17 mouse cellular contexts compared by ENCODE assay signal in the genomic region with DNA sequence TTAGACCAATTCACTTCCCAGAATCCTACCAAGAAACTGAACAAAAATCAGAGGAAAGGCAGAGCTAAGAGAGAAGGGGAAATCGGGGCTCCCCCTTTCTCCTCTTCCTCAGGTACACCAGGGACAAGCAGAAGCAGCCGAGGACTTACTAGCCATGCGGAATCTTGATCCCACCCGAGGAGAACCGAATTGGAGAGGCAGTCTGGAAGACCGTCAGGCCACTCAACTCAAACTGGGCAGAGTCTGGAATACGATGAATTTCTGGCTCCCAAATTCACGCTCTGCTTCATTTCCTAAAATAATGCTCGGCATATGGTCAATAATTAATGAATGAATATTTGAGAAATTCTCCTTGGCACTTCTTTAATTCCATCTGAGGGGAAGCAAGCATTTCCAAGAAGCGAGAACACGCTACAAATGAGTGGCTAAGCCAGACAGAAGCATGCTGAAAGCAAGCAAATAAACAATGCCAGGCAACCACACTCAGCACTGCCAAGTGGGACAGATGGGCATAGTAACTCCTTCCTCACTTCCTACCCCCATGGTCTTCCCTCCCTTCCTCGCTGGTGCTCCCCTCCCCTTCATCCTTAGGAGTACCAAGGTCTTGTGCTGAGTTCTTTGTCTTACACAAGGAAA. TPM values are rescaled to one million over a fixed set of nuclear protein-coding genes. Genes with fewer than 3 reads are reported as not detected.
DNase-seq lines count a peak whose midpoint lies in the region; ATAC-seq and TF ChIP-seq lines count a peak whose summit lies in the region.
"Had no signal": no experiment of that assay in that cellular context is flagged by ENCODE, and none has a peak within 500 bp of the region (broad histone marks: within the 10 kb centered on the region; RNA-seq: fewer than 3 reads in every experiment).

No protein-coding gene starts in this region.

- H3K4me1 ChIP-seq in forebrain, embryonic 14.5 days (ENCODE audit: control insufficient read depth, insufficient read depth, low read length): no peaks in the 10 kb centered on the region
- H3K4me1 ChIP-seq in forebrain, embryonic 10.5 days: peaks cover 19% of the 10 kb centered on the region
- H3K4me1 ChIP-seq in cerebellum, adult 2 months (ENCODE audit: control insufficient read depth, insufficient read depth, low read length): peaks cover 4% of the 10 kb centered on the region; the same call in 1 of the 2 replicates
- H3K4me1 ChIP-seq in forebrain, postnatal 0 days (ENCODE audit: insufficient read depth): no peaks in the 10 kb centered on the region

- TF ChIP-seq POLR2A in cerebellum, adult 2 months (IDR thresholded peaks at IDR 0.05; ENCODE audit: borderline replicate concordance, insufficient read depth, low read length): no peak

- H3K36me3 ChIP-seq in forebrain, embryonic 14.5 days (ENCODE audit: control insufficient read depth, insufficient read depth, low read length): no peaks in the 10 kb centered on the region
- H3K36me3 ChIP-seq in forebrain, embryonic 10.5 days (replicated peaks): no peaks in the 10 kb centered on the region
- H3K36me3 ChIP-seq in forebrain, postnatal 0 days (ENCODE audit: insufficient read depth): no peaks in the 10 kb centered on the region
- H3K36me3 ChIP-seq: embryonic facial prominence, embryonic 15.5 days; heart, embryonic 12.5 days; kidney, embryonic 15.5 days; limb, embryonic 10.5 days; liver, embryonic 13.5 days; midbrain, embryonic 10.5 days had no signal

- no peak overlapping the region for H3K27ac ChIP-seq in forebrain, embryonic 14.5 days (ENCODE audit: low read depth, low read length)
- H3K27ac ChIP-seq in forebrain, embryonic 10.5 days: no peak overlapping the region
- H3K27ac ChIP-seq in cerebellum, adult 2 months (ENCODE audit: insufficient read depth, low read length): no peak overlapping the region
- H3K27ac ChIP-seq in forebrain, postnatal 0 days (ENCODE audit: low read depth, low read length): no peak overlapping the region
- H3K27ac ChIP-seq: embryonic facial prominence, embryonic 15.5 days; kidney, embryonic 15.5 days; limb, embryonic 10.5 days; liver, embryonic 13.5 days; midbrain, embryonic 10.5 days had no signal

- peak; percentile 11; the same call in 1 of the 2 replicates for ATAC-seq in forebrain, embryonic 14.5 days
- no peak for ATAC-seq in forebrain, postnatal 0 days

- peak; percentile 66 for DNase-seq in forebrain, embryonic 14.5 days (ENCODE audit: low spot score)
- DNase-seq in forebrain, embryonic 10.5 days (ENCODE audit: extremely low spot score, low spot score): no peak
- peak; percentile 17 for DNase-seq in Muller cell, postnatal 12 days (ENCODE audit: inconsistent ontology term)
- DNase-seq in cerebellum, adult 2 months: peak; percentile 71 to 86
- DNase-seq in forebrain, postnatal 0 days: peak; percentile 68
- no peak for DNase-seq in gastrocnemius, adult 18-20 months (ENCODE audit: low spot score)
- DNase-seq in lung, adult 18-20 months: no peak
- DNase-seq: heart, postnatal 4 days; liver, embryonic 13.5 days; thymus, postnatal 25 days had no signal

- H3K4me2 ChIP-seq in forebrain, embryonic 14.5 days (ENCODE audit: low read length): no peak overlapping the region
- no peak overlapping the region for H3K4me2 ChIP-seq in forebrain, postnatal 0 days (ENCODE audit: low read depth)
- H3K4me2 ChIP-seq: embryonic facial prominence, embryonic 15.5 days; heart, embryonic 12.5 days; kidney, embryonic 15.5 days; liver, embryonic 13.5 days had no signal

- WGBS in forebrain, embryonic 14.5 days: 76% methylated on average over 12 of the region's 12 CpGs
- WGBS in forebrain, embryonic 10.5 days: 85% methylated on average over 12 of the region's 12 CpGs
- WGBS in cerebellum, adult 2 months: 6% methylated on average over 12 of the region's 12 CpGs
- 47% methylated on average over 12 of the region's 12 CpGs for WGBS in forebrain, postnatal 0 days

- no peak for TF ChIP-seq CTCF in cerebellum, adult 2 months (IDR thresholded peaks at IDR 0.05; ENCODE audit: borderline replicate concordance, insufficient read depth, low read depth, low read length)
- TF ChIP-seq CTCF in forebrain, postnatal 0 days (IDR thresholded peaks at IDR 0.05; ENCODE audit: low read depth): no peak

- no peaks in the 10 kb centered on the region for H3K27me3 ChIP-seq in forebrain, embryonic 14.5 days (replicated peaks; ENCODE audit: control insufficient read depth, insufficient read depth, low read length)
- peaks cover 59% of the 10 kb centered on the region for H3K27me3 ChIP-seq in forebrain, embryonic 10.5 days (ENCODE audit: poor library complexity, severe bottlenecking)
- H3K27me3 ChIP-seq in cerebellum, adult 2 months (ENCODE audit: control insufficient read depth, insufficient read depth, low read length): no peaks in the 10 kb centered on the region
- H3K27me3 ChIP-seq in forebrain, postnatal 0 days (ENCODE audit: insufficient read depth, low read length): no peaks in the 10 kb centered on the region

- H3K9me3 ChIP-seq in forebrain, embryonic 14.5 days (replicated peaks; ENCODE audit: control insufficient read depth, low read length): no peaks in the 10 kb centered on the region
- no peaks in the 10 kb centered on the region for H3K9me3 ChIP-seq in forebrain, embryonic 10.5 days
- H3K9me3 ChIP-seq in forebrain, postnatal 0 days (ENCODE audit: low read length): no peaks in the 10 kb centered on the region
- H3K9me3 ChIP-seq: embryonic facial prominence, embryonic 15.5 days; heart, embryonic 12.5 days; kidney, embryonic 15.5 days; limb, embryonic 10.5 days; liver, embryonic 13.5 days; midbrain, embryonic 10.5 days had no signal

- H3K4me3 ChIP-seq in forebrain, embryonic 14.5 days (ENCODE audit: low read depth, low read length): no peak overlapping the region
- no peak overlapping the region for H3K4me3 ChIP-seq in forebrain, embryonic 10.5 days
- H3K4me3 ChIP-seq in cerebellum, adult 2 months (replicated peaks; ENCODE audit: insufficient read depth, low read depth, low read length): no peak overlapping the region
- H3K4me3 ChIP-seq in forebrain, postnatal 0 days (ENCODE audit: low read depth, low read length): no peak overlapping the region
- H3K4me3 ChIP-seq: embryonic facial prominence, embryonic 15.5 days; heart, embryonic 12.5 days; kidney, embryonic 15.5 days; limb, embryonic 10.5 days; liver, embryonic 13.5 days; midbrain, embryonic 10.5 days had no signal

- no peak overlapping the region for H3K9ac ChIP-seq in forebrain, embryonic 14.5 days (ENCODE audit: low read length)
- no peak overlapping the region for H3K9ac ChIP-seq in forebrain, postnatal 0 days
- H3K9ac ChIP-seq: embryonic facial prominence, embryonic 15.5 days; heart, embryonic 12.5 days; kidney, embryonic 15.5 days; liver, embryonic 13.5 days had no signal

RNA-seq across cellular contexts. Expression of a gene that starts 4.7 kb away (rescaled TPM):
- 10.4 and 12.6 TPM in 2 replicates for polyA plus RNA-seq in forebrain, embryonic 14.5 days (2014; fragmentation: Nextera tagmentation; extraction: Ambion mirVana)
- 3.5 and 4.5 TPM in 2 replicates for polyA plus RNA-seq in forebrain, embryonic 10.5 days (2016; fragmentation: Nextera tagmentation; extraction: Ambion mirVana)
- 43.5 and 43.8 TPM in 2 replicates for polyA plus RNA-seq in cerebellum, adult 2 months (2012; rRNA removed)
- 54.6 and 64.0 TPM in 2 replicates for total RNA-seq in forebrain, postnatal 0 days (2014; rRNA removed)
- 18.7 and 19.5 TPM in 2 replicates for polyA plus RNA-seq in forebrain, postnatal 0 days (2015; fragmentation: Nextera tagmentation; extraction: Ambion mirVana)
- total RNA-seq in gastrocnemius, adult 18-20 months (2021): 1 to 10 TPM; 6.0 to 8.9 TPM
- total RNA-seq: neutrophil, adult 5-6 weeks had no signal

RNA-seq across cellular contexts. Expression of a gene that starts 31.5 kb away (rescaled TPM):
- polyA plus RNA-seq in forebrain, embryonic 14.5 days (2014; fragmentation: Nextera tagmentation; extraction: Ambion mirVana): 56.5 and 59.3 TPM in 2 replicates
- polyA plus RNA-seq in forebrain, embryonic 10.5 days (2016; fragmentation: Nextera tagmentation; extraction: Ambion mirVana): 84.1 and 88.5 TPM in 2 replicates
- polyA plus RNA-seq in cerebellum, adult 2 months (2012; rRNA removed): 29.3 and 31.8 TPM in 2 replicates
- total RNA-seq in forebrain, postnatal 0 days (2014; rRNA removed): 33.9 and 43.2 TPM in 2 replicates
- polyA plus RNA-seq in forebrain, postnatal 0 days (2015; fragmentation: Nextera tagmentation; extraction: Ambion mirVana): 34.6 and 39.3 TPM in 2 replicates
- 10 to 100 TPM; 11.7 to 11.9 TPM for total RNA-seq in gastrocnemius, adult 18-20 months (2021)

RNA-seq across cellular contexts. Expression of a gene that starts 58.1 kb away (rescaled TPM):
- polyA plus RNA-seq in forebrain, embryonic 14.5 days (2014; fragmentation: Nextera tagmentation; extraction: Ambion mirVana): 0.24 and 0.31 TPM in 2 replicates
- polyA plus RNA-seq in forebrain, embryonic 10.5 days (2016; fragmentation: Nextera tagmentation; extraction: Ambion mirVana): 0.25 and 0.41 TPM in 2 replicates
- 0.67 and 0.74 TPM in 2 replicates for polyA plus RNA-seq in cerebellum, adult 2 months (2012; rRNA removed)
- 1.2 and 1.4 TPM in 2 replicates for total RNA-seq in forebrain, postnatal 0 days (2014; rRNA removed)
- polyA plus RNA-seq in forebrain, postnatal 0 days (2015; fragmentation: Nextera tagmentation; extraction: Ambion mirVana): 0.31 and 0.38 TPM in 2 replicates
- total RNA-seq in gastrocnemius, adult 18-20 months (2021): not detected
- total RNA-seq: adrenal gland, adult 18-20 months had no signal
- polyA plus RNA-seq: liver, embryonic 13.5 days had no signal

Comparison
In these comparisons a context has a peak if more than half of its experiments do, and no peak if none do; other contexts are left out.
1. DNase-seq: peak in forebrain, embryonic 14.5 days (single experiment), Muller cell, postnatal 12 days (single experiment), cerebellum, adult 2 months (2 of 2) and forebrain, postnatal 0 days (single experiment); none in forebrain, embryonic 10.5 days (single experiment), gastrocnemius, adult 18-20 months (single experiment) and lung, adult 18-20 months (0 of 2).